Mouse (Mus musculus) regulatory T cell (primary cell): Measurements from ENCODE around the gene Egfem1.

Experiments used
- in situ Hi-C: fragments of 300-600 bp; cut with MboI, MseI; formaldehyde crosslinking; loops from one replicate; pipeline ENCODE4 v1.15.1; 2025; ENCODE audit warnings: high pct_unique_total_duplicates

The Egfem1 gene

DNA sequence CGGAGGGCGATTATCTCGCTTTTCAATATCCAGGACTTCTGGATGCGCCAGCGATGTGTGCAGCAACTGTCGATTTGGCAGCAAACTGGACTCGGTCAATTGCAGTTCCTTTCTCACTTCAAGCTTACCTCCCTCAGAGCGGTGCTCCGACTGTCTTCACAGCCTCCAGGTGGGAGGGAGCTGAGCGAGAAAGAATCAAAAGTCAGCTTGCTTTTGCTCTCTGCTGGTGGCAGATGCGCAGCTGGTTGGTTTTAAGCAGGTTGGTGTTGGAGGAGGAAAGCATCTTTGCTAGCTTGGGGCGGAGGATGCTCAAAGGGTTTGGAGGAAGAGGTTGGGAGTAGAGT, at the start of gene Egfem1:
TSS of gene Egfem1 (plus strand) at position 72 of the 344 bp plus-strand sequence.
- in situ Hi-C loops = no loop called here

DNA sequence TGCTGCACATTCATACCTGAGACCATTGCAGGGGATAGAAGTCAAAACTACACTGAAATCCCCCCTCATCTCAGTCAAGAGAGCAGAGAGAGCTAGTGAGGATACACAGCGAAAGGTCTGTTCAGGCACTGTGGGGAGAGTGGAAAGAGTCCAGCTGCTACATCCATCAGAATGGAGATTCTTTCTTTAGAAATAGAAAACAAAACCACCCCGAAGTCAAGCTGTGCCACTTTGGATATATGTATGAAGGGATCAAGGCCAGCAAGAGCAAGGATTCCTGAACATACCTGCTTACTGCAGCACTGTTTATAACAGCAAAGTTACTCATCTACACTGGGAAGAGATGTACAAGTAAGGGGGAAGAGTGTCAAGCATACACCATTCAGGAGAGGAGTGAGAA, 48.7 kb upstream of the Egfem1 start:
- in situ Hi-C loops = no loop called here

DNA sequence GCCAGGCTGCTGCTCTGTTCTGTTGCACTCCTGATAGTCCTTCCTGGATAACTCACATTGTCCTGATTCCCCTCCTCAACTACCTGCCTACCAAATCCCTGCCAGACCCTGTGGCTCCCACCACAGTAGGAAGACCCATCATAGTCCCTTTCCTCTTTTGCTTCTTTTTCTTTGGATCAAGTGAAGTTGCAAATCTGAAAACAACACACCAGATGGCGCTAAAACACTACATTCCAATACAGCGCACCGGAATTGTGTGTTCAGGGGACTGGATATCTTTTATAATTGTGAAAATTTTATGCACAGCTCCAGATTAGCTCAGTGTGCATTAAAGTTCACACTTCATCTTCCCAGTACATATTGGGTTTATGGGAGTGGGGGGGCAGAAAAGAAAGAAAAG, 45.7 kb upstream of the Egfem1 start:
- in situ Hi-C loops = no loop called here

DNA sequence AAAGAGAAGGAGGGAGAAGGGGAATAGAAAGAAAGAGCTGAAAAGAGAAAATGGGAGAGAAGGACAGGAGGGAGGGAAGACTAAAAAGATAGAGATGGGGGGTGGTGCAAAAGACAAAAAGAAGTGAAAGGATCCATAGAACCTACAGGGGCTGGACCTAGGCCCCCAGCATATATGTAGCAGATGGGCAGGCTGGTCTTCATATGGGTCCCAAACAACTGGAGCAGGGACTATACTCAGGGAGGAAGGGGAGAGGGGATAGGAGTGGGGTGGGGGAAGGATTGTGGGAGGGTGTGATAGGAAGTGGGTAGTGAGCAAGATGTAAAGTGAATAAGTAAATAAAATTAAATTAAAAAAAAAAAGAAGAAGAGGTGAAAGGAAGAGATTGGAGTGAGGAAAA, 45.2 kb upstream of the Egfem1 start:
- in situ Hi-C loops = no loop called here

DNA sequence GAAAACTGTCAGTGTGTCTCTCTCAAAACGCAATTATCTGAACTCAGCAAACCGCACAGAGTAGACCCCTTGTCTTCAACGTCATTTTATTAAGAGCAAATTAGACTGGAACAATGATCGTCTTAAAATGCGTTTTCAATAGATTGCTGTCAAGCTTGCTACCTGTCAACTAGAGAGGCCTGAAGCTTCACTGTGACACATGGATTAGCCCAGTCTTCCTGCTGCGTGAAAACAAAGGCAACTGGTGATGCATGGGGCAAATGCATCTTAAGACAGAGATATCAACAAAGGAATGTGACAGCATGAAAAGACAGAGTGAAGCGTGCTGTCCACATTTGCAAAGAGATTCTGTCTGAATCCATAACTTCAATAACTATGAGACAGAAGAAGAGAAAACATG, 41.8 kb upstream of the Egfem1 start:
- in situ Hi-C loops = no loop called here

DNA sequence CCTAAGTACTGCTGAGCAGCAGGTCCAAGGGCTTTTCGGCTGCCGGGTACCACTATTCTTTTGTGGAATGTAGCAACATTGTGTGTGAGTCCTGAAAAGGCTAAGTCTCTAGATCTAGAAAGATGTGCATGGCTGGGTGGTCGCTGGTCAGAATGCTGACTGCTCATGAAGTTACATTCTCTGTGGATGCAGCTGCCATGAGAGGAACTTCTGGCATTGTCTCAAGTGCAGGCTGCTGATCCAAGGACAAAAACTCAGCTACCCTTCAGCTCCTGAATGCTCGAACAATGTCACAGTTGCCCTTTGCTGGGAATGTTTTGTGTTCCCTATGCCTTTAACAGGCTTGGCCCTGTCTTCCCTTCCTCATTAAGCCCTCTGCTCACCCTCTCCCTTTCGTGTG, 35.5 kb upstream of the Egfem1 start:
- in situ Hi-C loops = no loop called here

DNA sequence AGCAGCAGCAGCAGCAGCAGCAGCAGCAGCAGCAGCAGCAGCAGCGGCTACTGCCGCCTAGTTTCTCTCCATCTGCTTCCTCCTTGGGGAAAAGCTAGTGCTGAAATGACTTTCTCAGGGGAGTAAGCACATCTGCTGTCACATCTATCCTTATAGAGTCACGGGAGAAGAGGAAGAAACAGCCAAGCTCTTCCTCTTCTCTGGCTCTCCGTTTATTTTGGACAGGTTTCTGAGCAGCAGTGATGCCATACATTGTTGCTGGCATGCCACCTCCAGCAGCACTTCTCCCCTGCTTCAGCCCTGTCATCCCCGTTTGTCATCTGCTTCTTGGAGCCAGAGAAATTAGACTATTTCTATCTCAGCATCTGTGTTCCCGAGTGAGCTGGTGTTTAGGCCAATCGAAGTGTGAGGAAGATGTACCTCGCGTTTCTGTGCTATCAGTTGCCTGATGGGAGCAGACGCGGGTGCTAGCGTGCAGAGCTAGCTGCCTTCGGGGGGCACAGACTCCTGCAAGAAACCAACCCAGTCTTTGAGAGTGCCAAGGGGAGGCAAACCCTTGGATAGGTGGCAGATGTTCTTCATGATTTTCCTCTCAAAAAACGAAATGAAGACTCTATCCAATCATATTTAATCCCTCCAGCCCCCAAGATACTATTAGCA, 34.4 kb upstream of the Egfem1 start:
- in situ Hi-C loops = no loop called here

DNA sequence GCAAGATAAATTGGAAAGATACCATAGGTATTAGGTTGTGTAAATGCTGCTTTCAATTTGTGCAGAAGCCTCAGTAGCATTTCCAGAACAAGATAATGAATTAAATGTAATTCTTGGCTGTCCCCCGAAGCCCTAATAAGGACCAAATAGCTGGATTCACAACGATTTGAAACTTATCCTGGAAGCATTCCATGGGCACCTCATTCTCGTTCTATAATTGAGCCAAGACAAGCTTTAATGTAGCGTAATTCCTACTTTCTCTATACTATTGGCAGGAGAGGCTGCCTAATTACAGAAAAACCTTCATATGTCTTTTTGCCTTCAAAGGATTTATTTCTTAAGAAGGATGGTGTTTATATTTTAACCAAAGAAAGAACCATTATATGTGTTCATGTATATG, 18.7 kb upstream of the Egfem1 start:
- in situ Hi-C loops = no loop called here

DNA sequence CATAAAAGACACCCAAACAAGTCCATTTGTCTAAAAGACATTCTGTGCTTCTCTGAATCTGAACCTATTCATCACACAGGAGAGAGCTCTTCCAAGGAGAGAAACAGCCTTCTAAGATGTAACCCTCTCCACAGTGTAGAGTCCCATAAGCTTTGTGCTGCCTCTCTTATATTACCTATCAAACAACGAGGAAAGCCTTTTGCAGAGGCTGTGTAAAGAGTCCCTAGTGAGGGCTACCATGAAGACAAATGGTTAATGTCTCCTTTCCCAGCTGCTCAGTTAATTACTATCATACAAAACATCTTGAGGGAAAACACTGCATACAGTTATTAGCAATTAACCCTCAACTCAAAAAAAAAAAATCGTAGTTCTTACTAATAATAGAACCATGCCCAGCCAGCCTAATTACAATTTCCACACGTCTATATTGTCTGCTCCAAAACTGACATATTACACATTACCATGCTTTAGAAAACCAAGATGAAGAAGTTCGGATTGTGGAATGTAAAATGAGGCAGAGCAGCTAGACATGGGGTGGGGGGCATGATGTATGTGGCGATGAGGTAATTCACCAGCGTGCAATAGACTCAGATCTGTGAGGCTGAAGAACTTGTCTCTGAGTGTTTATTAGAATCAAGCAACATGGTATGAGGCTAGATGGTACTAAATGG, 13.3 kb upstream of the Egfem1 start:
- in situ Hi-C loops = no loop called here

DNA sequence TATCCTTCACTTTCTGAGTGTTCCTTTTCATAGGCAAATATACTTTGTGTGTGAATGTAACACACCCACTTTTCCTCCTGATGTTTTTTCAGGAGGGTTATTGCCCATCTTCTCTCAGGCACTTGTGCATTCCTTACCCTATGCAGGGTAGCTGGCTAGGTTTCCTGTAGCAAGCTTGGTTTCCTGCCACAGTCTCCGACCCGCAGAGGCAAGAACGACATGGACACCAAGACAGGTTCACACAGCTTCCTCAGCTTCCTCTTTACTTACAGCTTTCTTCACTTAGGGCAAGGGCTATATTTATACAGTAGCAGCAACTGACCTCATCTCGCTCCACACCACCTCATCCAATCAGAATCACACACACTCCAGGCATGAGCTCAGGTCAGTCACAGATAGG, 10.5 kb upstream of the Egfem1 start:
- in situ Hi-C loops = no loop called here

DNA sequence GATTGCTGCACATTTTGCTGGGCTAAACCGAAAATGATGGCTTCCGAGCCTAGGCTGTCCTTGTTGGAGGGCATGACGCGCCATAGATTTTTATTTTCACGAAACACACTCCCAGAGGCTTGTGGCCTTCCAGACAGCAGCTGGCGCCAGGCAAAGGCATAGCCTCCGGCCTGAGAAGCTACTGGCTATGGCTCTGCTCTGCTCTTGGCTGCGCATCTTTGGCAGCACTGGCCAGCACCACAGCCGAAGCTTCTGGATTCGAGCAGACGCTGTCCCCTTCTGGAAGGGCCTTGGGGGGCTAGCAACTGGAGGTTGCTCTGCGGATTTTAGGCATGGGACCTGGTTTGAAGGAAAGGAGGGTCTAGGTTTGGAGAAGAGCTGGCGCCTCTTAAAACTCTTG, 306 bp upstream of the Egfem1 start:
- in situ Hi-C loops = no loop called here

DNA sequence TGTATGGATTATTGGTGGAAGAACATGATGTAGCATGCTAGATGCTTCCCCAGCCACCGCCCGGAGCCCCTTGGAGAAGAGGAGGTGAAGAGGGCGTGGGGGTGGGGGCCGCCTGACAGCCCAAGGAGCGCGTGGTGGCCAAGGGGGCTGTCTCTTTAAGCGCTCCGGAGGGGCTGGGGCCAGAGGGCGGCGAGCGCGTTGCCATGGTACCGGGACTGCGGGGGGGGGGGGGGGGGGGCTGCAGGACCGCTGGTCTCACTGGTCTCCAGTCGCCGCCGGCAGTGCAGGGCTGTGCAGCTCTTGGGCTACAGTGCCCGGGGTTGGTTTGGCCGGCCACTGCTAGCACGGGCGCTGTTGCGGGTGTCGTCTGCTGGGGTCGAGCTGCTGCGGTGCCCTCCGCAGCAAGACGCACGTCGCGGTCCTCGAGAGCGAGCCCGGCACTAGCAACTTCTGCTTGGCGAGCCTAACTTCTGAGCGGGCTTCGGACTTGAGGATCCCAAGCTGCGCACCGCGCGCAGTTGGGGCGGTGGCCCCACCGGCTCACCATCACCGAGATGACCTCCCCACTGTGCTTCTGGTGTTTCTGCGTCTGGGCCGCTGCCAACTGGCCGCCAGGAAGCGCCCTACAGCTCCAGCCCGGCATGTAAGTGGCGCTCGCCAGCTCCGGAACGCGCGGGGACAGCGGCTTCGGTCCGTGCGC, 623 bp downstream of the Egfem1 start:
- in situ Hi-C loops = no loop called here

DNA sequence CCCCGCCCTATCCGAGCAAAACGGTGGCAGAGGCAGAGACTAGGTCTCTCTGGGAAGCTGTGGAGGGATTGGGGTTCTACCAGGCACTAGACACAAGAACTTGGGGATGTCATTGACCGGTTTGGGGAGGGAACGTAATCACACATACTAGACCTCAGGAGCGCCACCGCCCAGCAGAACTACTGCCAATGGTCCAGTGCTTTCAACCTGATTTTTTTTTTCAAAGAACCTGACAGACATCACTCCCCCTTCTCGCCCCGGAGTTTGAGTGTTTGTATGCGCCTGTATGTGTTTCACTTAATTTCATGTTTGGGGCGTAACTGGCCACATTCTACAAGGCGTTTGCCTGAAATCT, 1.1 kb downstream of the Egfem1 start:
- in situ Hi-C loops = no loop called here

DNA sequence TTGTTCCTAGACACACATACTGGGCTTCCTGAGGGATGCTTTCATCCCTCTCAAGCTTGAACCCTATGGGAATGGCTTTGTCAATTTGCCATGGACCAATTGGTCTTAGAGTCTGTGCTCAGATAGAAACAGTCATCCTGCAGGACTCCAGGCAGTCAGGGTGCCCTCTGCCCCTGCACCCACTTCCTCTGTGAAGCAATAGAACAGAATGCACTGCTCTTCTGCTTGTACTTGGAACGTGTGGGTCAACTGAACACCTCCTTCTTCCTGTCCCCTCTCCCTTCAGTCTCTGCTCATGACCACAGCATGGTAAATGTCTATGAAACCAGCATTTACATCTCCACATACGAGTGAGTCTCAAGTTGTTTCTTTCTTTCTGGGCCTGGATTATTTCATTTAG, 16.6 kb downstream of the Egfem1 start:
- in situ Hi-C loops = no loop called here

DNA sequence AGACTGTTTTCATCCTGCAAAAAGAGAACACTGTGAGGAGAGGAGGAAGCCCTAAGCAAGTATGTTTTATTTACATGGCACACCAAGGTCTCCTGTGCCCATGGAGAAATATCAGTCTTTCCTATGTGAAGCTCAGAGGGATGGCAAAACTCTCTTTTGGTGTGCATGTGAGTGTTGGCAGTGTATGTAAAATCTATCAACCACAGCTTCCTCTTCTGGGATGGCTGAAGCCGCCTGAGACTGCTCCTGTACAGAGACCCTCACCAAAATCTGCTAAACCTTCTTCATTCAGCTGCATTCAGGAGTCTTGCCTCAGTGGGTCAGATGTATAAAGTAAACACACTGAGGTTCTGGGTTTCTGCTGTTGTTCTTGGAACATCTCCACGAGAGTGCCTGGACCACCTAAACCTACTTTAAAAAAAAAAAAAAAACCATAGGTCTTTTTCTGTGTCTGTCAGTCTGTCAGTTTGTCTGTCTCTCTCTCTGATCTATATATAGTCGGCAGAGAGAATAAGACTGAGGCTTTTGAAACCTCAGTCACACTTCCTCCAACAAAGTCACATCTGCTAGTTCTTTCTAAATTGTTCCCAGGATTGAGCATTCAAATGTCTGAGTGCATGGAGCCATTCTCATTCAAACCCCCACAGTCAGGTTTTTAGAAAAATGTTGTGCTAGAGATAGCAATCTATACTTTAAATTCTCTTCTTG, 24.3 kb downstream of the Egfem1 start:
- in situ Hi-C loops = no loop called here

DNA sequence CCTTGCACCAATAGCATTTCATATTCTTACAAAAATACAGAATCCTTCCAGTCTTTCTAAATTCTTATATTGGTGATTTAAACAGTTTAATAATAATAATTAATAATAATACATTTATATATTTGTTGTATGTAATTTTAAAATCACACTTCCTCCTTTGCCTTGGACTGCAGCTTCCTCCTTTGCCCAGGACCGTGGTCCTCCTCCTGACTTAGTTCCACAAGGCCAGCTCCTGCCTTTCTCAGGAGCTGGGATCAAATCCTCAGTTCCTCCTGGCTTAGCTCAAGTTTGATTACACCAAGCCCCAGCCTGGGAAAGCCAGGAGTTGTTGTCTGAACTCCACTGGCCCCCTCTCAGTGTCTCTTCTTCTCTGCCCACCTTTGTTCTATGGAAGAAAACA, 25.3 kb downstream of the Egfem1 start:
- in situ Hi-C loops = no loop called here

DNA sequence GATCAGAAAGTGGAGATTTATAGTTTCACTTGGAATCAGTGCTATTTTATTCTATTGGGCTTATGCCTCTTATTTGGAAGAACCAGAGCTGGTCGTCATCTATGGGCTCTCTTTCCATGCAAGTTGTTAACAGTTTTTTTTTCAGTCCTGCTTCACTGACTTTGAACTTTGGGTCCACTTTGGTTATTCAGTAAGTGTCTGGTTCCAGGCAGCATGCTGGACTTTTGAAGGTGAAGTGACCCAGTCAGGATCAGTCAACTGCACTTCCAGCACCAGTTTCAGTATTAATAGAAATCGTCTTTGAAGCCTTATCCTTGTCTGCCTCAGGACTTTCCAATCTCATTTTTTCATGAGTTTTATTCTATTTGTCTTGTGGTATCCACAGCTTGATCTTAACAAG, 28.5 kb downstream of the Egfem1 start:
- in situ Hi-C loops = no loop called here

DNA sequence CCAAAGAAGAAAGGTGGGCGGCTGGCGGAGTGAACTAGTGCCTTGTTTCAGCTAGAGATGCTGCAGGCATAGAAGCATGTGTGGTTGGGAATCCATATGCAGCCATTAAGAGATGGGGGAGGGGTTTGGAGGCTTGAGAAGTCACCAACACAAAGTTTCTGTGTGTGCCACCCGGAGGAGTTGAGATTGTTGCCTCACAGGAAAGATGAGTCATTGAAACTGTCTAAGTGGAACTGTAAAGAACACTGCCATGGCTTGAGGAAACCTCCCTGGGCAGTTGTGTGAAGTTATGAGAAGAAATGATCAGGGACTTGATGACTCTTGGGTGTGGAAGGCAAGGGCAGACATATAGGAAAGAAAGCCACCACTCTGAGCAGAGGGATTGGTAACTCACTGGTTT, 32.7 kb downstream of the Egfem1 start:
- in situ Hi-C loops = no loop called here

DNA sequence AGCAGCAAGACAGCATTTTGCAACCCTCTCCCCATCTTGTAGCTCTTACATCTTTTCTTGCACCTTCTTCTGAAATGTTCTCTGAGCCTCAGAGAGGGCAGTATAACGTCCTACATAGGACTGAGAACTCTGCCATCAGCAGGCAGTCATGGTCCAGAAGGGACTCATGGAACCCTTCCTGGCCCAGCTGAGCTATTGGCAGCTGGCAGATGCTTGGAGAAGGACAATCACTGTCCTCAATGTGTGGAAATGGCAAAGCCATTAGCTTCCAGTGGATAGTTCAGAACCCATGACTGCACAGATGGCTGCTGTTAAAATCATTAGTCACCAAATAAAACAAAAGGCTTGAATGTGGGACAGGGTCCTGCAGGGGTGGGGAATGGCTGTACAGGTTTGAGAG, 35.6 kb downstream of the Egfem1 start:
- in situ Hi-C loops = no loop called here

DNA sequence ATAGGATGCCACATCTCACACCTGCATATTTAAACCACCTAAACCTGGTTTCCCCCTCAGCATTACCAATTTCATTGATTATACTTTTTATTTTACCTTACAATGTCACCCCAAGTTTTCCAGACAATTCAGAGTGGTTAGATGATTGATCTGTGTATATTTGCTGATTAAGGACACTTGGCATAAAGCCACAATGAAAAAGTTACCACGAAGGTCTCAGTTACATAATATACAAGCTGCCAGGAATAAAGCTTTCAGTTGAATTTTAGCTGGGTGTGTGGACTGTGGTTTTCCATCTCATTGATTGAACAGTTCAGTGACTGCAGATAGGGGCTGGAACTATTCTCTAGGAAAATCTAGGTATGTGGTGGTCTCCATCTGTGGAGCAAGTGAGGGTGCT, 40.7 kb downstream of the Egfem1 start:
- in situ Hi-C loops = no loop called here

DNA sequence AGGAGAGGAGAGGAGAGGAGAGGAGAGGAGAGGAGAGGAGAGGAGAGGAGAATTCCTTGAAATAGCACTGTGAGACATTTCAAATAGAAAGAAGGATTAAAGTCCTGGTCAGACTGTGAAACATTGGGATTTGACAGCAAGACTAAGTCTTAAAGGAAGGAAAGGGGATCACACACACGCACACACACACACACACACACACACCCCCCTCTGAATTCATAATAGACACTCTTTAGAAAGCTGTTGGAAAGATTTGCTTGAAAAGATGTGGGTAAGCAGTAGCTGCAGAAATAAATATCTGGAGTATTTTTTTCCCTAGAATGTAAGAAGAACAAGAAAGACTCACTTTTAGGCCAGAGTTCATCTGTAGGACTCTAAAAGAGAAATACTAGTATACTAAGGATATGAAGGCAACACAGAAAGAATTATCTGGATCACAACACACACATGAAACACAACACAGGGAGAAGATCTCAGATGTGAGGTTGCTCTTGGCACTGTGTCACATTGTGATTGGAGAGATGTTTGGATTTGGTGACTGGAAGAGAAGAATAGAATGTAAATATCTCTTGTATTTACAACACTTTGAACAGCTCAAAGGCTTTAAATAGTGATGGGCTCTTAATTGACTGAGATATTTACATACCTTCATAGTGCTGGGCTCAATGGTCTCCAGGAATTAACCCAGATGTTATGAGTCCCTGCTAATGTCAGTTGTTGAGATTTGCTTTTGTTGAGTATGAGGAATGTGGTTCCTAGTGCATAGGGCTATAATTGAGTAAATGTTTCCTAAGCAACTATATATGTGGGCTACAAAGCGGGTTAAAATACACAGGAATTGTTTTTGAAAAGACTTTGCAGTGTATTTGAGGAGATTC, 50.5 kb downstream of the Egfem1 start:
- in situ Hi-C loops = no loop called here

DNA sequence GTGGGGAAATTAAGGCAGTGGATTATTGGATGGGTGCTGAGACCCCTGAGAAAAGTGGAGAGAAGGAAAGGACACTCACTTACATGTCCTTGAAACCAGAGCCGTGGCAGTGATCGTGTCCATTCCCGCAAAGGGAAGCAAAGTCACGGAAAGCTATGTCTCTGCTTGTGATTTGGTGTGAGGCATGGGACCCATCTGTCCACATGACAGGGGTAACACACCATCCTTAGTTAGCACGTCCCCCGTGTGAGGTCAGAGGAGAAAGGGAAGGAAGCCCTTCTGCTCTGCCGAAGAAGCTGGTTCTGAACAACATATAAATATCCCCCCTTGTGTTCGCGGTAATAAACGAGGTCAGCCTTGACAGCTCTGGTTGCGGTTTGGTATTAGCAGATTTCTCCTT, 52.7 kb downstream of the Egfem1 start:
- in situ Hi-C loops = no loop called here
